Mouse (Mus musculus) brain, embryonic 14.5 days (tissue): ENCODE data around the gene Sh3gl1.

Experiments
- CTCF ChIP-seq: fragments of 200-500 bp; IDR thresholded peaks from 2 replicates; pipeline ENCODE4 v1.5.1; 2012; ENCODE audit warnings: inconsistent platforms, mild to moderate bottlenecking, moderate library complexity, borderline replicate concordance; ENCODE audit not compliant: insufficient read depth, insufficient read length; ENCODE audit errors: extremely low read depth
- POLR2A ChIP-seq: fragments of 200-500 bp; IDR thresholded peaks from 2 replicates; pipeline ENCODE4 v1.6.1; 2012; ENCODE audit warnings: mild to moderate bottlenecking, inconsistent platforms, borderline replicate concordance; ENCODE audit not compliant: poor library complexity, insufficient read depth, insufficient read length, severe bottlenecking; ENCODE audit errors: extremely low read depth

DNA sequence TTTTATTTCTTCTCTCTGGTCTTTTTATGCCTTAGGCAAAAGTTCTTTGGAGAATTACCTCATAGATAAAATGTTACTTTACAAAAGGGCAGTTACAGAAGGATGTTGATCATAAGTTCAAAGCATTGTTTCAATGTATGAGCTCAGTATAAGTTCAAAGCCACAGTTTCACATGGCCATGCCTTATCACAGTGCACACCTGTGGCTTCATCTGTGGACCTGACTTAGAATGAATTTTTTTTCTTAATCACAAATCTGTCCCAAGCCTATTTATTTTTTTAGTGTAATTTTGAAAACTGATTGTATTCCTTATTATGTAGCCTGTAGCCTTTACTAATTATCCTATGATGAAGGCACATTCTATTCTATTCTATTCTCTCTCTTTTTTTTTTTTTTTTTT, 18.5 kb upstream of the Sh3gl1 start:
- no peak for TF ChIP-seq CTCF
- TF ChIP-seq POLR2A: no peak
